8 mouse cellular contexts compared by ENCODE assay signal in the genomic region with DNA sequence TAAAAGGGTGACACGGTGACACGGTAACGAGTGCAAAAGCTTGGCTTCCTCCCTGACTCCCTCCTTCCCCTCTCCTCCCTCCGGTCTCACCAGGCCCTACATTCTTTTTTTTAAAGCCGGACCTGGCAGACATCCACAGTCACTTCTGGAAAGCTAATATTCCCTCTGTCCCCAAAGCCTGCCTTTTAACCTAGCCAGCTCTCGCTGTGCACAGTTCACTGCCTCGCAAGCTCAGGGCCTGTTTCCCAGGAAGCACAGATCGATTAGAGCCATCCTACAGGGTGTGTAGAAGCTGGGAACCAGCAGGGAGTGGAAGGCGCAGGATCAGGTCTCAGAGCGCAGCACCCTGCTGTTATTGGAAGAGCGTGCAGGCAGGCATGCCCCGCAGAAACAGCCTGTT.
DNase-seq lines count a peak whose midpoint lies in the region; ATAC-seq lines count a peak whose summit lies in the region.

No protein-coding gene starts in this region.

- peak overlapping the region; percentile 48 for H3K9ac ChIP-seq in lung, embryonic 16.5 days (ENCODE audit: low read length)

- no peak overlapping the region for H3K4me3 ChIP-seq in lung, embryonic 16.5 days (ENCODE audit: low read length)
- no peak overlapping the region for H3K4me3 ChIP-seq in heart, embryonic 10.5 days

- H3K9me3 ChIP-seq in lung, embryonic 16.5 days (ENCODE audit: control insufficient read depth, low read length) = no peaks in the 10 kb centered on the region
- H3K9me3 ChIP-seq in heart, embryonic 10.5 days = no peaks in the 10 kb centered on the region

- no peak for DNase-seq in lung, postnatal 25 days (ENCODE audit: low spot score)
- peak; percentile 22 to 37 for DNase-seq in cerebellum, postnatal 36 days
- DNase-seq in heart, embryonic 10.5 days (ENCODE audit: low spot score) = no peak
- peak; percentile 83 for DNase-seq in kidney, adult 9 months
- peak; percentile 50 for DNase-seq in lung, postnatal 14 days
- DNase-seq in frontal cortex, postnatal 25 days (ENCODE audit: low spot score in 2 of 2) = no peak
- DNase-seq in spleen, postnatal 10 days (ENCODE audit: low spot score in 2 of 2) = no peak

- peak; percentile 85 for ATAC-seq in lung, embryonic 16.5 days (ENCODE audit: low read depth)

- 14% methylated on average over 12 of the region's 12 CpGs for WGBS in lung, embryonic 16.5 days
- 9% methylated on average over 12 of the region's 12 CpGs for WGBS in heart, embryonic 10.5 days

- peak overlapping the region; percentile 21; the same call in 1 of the 2 replicates for H3K27ac ChIP-seq in lung, embryonic 16.5 days (ENCODE audit: low read length)
- peak overlapping the region; percentile 57 for H3K27ac ChIP-seq in heart, embryonic 10.5 days

- no peaks in the 10 kb centered on the region for H3K27me3 ChIP-seq in lung, embryonic 16.5 days (ENCODE audit: control insufficient read depth, insufficient read depth, low read depth, low read length)
- H3K27me3 ChIP-seq in heart, embryonic 10.5 days (ENCODE audit: insufficient read depth, poor library complexity, severe bottlenecking) = no peaks in the 10 kb centered on the region

- peaks cover 11% of the 10 kb centered on the region for H3K4me1 ChIP-seq in lung, embryonic 16.5 days (replicated peaks; ENCODE audit: control insufficient read depth, insufficient read depth, low read length)
- peaks cover 37% of the 10 kb centered on the region for H3K4me1 ChIP-seq in heart, embryonic 10.5 days

- no peaks in the 10 kb centered on the region for H3K36me3 ChIP-seq in lung, embryonic 16.5 days (ENCODE audit: control insufficient read depth, insufficient read depth, low read length)
- H3K36me3 ChIP-seq in heart, embryonic 10.5 days = peaks cover 3% of the 10 kb centered on the region; the same call in 1 of the 2 replicates

- H3K4me2 ChIP-seq in lung, embryonic 16.5 days (ENCODE audit: low read depth, low read length) = peak overlapping the region; percentile 15; the same call in 1 of the 2 replicates

Comparison
In these comparisons a context has a peak if more than half of its experiments do, and no peak if none do; other contexts are left out.
1. DNase-seq: peak in cerebellum, postnatal 36 days (2 of 2), kidney, adult 9 months (single experiment) and lung, postnatal 14 days (single experiment); none in lung, postnatal 25 days (single experiment), heart, embryonic 10.5 days (single experiment), frontal cortex, postnatal 25 days (0 of 2) and spleen, postnatal 10 days (0 of 2).